Mouse (Mus musculus): ENCODE data around the gene Urb1. TPM values are rescaled to one million over a fixed set of nuclear protein-coding genes. Genes with fewer than 3 reads are reported as not detected.

Urb1 gene
- 8.7 and 9.0 TPM in 2 replicates for polyA plus RNA-seq (2015; fragmentation: Nextera tagmentation; extraction: Ambion mirVana)

- ATAC-seq (replicated peaks; ENCODE audit: low FRiP score): peak; percentile 95
- WGBS: under 1% methylated on average over 47 of the region's 47 CpGs
Observed at GRCm38 (mm10) chr16:90809975-90810715, at the start of gene Urb1. TSS of gene Urb1 (minus strand) at chr16:90810413.

GRCm38 (mm10) chr16:90858206-90858605 is 48.0 kb upstream of the Urb1 start:
- no peak overlapping the region for H3K27ac ChIP-seq
- 0 out of 2 replicates have a peak, but pooled peaks cover 3% of the 10 kb centered on the region for H3K27me3 ChIP-seq
- peaks cover 5% of the 10 kb centered on the region; the same call in 1 of the 2 replicates for H3K4me1 ChIP-seq
- H3K4me2 ChIP-seq: no peak overlapping the region
- WGBS: 51% methylated on average over 4 of the region's 4 CpGs
- H3K36me3 ChIP-seq: no peaks in the 10 kb centered on the region
- ATAC-seq (replicated peaks; ENCODE audit: low FRiP score): no peak
- H3K9ac ChIP-seq: no peak overlapping the region
- no peak overlapping the region for H3K4me3 ChIP-seq (replicated peaks)
- H3K9me3 ChIP-seq (replicated peaks): no peaks in the 10 kb centered on the region

More at GRCm38 (mm10) chr16:90809975-90810715, at the start of gene Urb1:
- peak within 1 kb of the TSS; percentile 91 for H3K4me2 ChIP-seq
- peaks cover 13% of the 10 kb centered on the region; the same call in 1 of the 2 replicates for H3K4me1 ChIP-seq
- H3K27me3 ChIP-seq: no peaks in the 10 kb centered on the region
- peak within 1 kb of the TSS; percentile 96 for H3K4me3 ChIP-seq (replicated peaks)
- H3K9ac ChIP-seq: peak within 1 kb of the TSS; percentile 59
- H3K9me3 ChIP-seq (replicated peaks): no peaks in the 10 kb centered on the region
- H3K36me3 ChIP-seq: peaks cover 1% of the 10 kb centered on the region; the same call in 1 of the 2 replicates
- peak within 1 kb of the TSS; percentile 85 for H3K27ac ChIP-seq

GRCm38 (mm10) chr16:90856552-90857200 is 46.5 kb upstream of the Urb1 start:
- Histone ChIP-seq H3K27me3 (0 out of 2 replicates have a peak, but pooled peaks cover 3% of the 10 kb centered on the region), H3K9ac (no peak overlapping the region), H3K36me3 (no peaks in the 10 kb centered on the region), H3K4me3 (replicated peaks) (no peak overlapping the region), H3K9me3 (replicated peaks) (no peaks in the 10 kb centered on the region), H3K27ac (no peak overlapping the region), H3K4me1 (peaks cover 5% of the 10 kb centered on the region; the same call in 1 of the 2 replicates), H3K4me2 (no peak overlapping the region)
- no peak for ATAC-seq (replicated peaks; ENCODE audit: low FRiP score)
- 90% methylated on average over 6 of the region's 6 CpGs for WGBS

- no peak overlapping the region for H3K4me3 ChIP-seq (replicated peaks)
- WGBS: 65% methylated on average over 11 of the region's 11 CpGs
Observed at GRCm38 (mm10) chr16:90851621-90852334, 41.6 kb upstream of the Urb1 start.

GRCm38 (mm10) chr16:90850881-90851280 is 40.7 kb upstream of the Urb1 start:
- no peak overlapping the region for H3K9ac ChIP-seq
- 0 out of 2 replicates have a peak, but pooled peaks cover 3% of the 10 kb centered on the region for H3K27me3 ChIP-seq
- no peak overlapping the region for H3K4me3 ChIP-seq (replicated peaks)
- no peak overlapping the region for H3K4me2 ChIP-seq
- H3K9me3 ChIP-seq (replicated peaks): no peaks in the 10 kb centered on the region
- ATAC-seq (replicated peaks; ENCODE audit: low FRiP score): no peak
- WGBS: 56% methylated on average over 7 of the region's 7 CpGs
- no peak overlapping the region for H3K27ac ChIP-seq
- H3K4me1 ChIP-seq: peaks cover 21% of the 10 kb centered on the region
- no peaks in the 10 kb centered on the region for H3K36me3 ChIP-seq

More at GRCm38 (mm10) chr16:90851621-90852334, 41.6 kb upstream of the Urb1 start:
- H3K9ac ChIP-seq: no peak overlapping the region
- H3K4me2 ChIP-seq: no peak overlapping the region
- H3K4me1 ChIP-seq: peaks cover 21% of the 10 kb centered on the region
- ATAC-seq (replicated peaks; ENCODE audit: low FRiP score): no peak
- H3K27ac ChIP-seq: no peak overlapping the region
- H3K27me3 ChIP-seq: 0 out of 2 replicates have a peak, but pooled peaks cover 3% of the 10 kb centered on the region
- no peaks in the 10 kb centered on the region for H3K36me3 ChIP-seq
- H3K9me3 ChIP-seq (replicated peaks): no peaks in the 10 kb centered on the region

- no peak overlapping the region for H3K9ac ChIP-seq
- H3K4me2 ChIP-seq: no peak overlapping the region
- H3K4me1 ChIP-seq: peaks cover 22% of the 10 kb centered on the region
- no peaks in the 10 kb centered on the region for H3K9me3 ChIP-seq (replicated peaks)
- no peaks in the 10 kb centered on the region for H3K36me3 ChIP-seq
- no peaks in the 10 kb centered on the region for H3K27me3 ChIP-seq
- 49% methylated on average over 12 of the region's 12 CpGs for WGBS
- no peak for ATAC-seq (replicated peaks; ENCODE audit: low FRiP score)
- H3K4me3 ChIP-seq (replicated peaks): no peak overlapping the region
- H3K27ac ChIP-seq: no peak overlapping the region
Observed at GRCm38 (mm10) chr16:90849262-90849661, 39.0 kb upstream of the Urb1 start.

GRCm38 (mm10) chr16:90848697-90849096 is 38.5 kb upstream of the Urb1 start:
- no peak for ATAC-seq (replicated peaks; ENCODE audit: low FRiP score)
- H3K4me2 ChIP-seq: no peak overlapping the region
- H3K27ac ChIP-seq: no peak overlapping the region
- no peaks in the 10 kb centered on the region for H3K27me3 ChIP-seq
- H3K36me3 ChIP-seq: no peaks in the 10 kb centered on the region
- no peak overlapping the region for H3K4me3 ChIP-seq (replicated peaks)
- H3K9me3 ChIP-seq (replicated peaks): no peaks in the 10 kb centered on the region
- no peak overlapping the region for H3K9ac ChIP-seq
- WGBS: 75% methylated on average over 7 of the region's 7 CpGs
- H3K4me1 ChIP-seq: peaks cover 22% of the 10 kb centered on the region

GRCm38 (mm10) chr16:90845591-90845990 is 35.4 kb upstream of the Urb1 start:
- Histone ChIP-seq H3K4me1 (peaks cover 33% of the 10 kb centered on the region), H3K36me3 (no peaks in the 10 kb centered on the region), H3K9me3 (replicated peaks) (no peaks in the 10 kb centered on the region), H3K4me3 (replicated peaks) (no peak overlapping the region), H3K27me3 (peaks cover 2% of the 10 kb centered on the region; the same call in 1 of the 2 replicates), H3K27ac (no peak overlapping the region), H3K4me2 (no peak overlapping the region), H3K9ac (no peak overlapping the region)
- 0 out of 2 replicates have a peak, but pooled peaks have one; percentile 37 for ATAC-seq (replicated peaks; ENCODE audit: low FRiP score)
- 58% methylated on average over 13 of the region's 13 CpGs for WGBS

- no peak overlapping the region for H3K4me3 ChIP-seq (replicated peaks)
- no peak overlapping the region for H3K27ac ChIP-seq
- WGBS: 85% methylated on average over 6 of the region's 6 CpGs
- peaks cover 33% of the 10 kb centered on the region for H3K4me1 ChIP-seq
- no peaks in the 10 kb centered on the region for H3K9me3 ChIP-seq (replicated peaks)
- ATAC-seq (replicated peaks; ENCODE audit: low FRiP score): no peak
- H3K36me3 ChIP-seq: no peaks in the 10 kb centered on the region
- H3K27me3 ChIP-seq: peaks cover 2% of the 10 kb centered on the region; the same call in 1 of the 2 replicates
- H3K4me2 ChIP-seq: no peak overlapping the region
- no peak overlapping the region for H3K9ac ChIP-seq
Observed at GRCm38 (mm10) chr16:90845038-90845437, 34.8 kb upstream of the Urb1 start.

- H3K27ac ChIP-seq: no peak overlapping the region
- no peaks in the 10 kb centered on the region for H3K36me3 ChIP-seq
- no peak for ATAC-seq (replicated peaks; ENCODE audit: low FRiP score)
- H3K27me3 ChIP-seq: peaks cover 2% of the 10 kb centered on the region; the same call in 1 of the 2 replicates
- WGBS: 64% methylated on average over 9 of the region's 9 CpGs
- no peak overlapping the region for H3K4me2 ChIP-seq
- H3K9ac ChIP-seq: no peak overlapping the region
- no peak overlapping the region for H3K4me3 ChIP-seq (replicated peaks)
- H3K4me1 ChIP-seq: peaks cover 17% of the 10 kb centered on the region; the same call in 1 of the 2 replicates
- H3K9me3 ChIP-seq (replicated peaks): no peaks in the 10 kb centered on the region
Observed at GRCm38 (mm10) chr16:90842164-90842563, 32.0 kb upstream of the Urb1 start.

GRCm38 (mm10) chr16:90837431-90837830 is 27.2 kb upstream of the Urb1 start:
- no peaks in the 10 kb centered on the region for H3K9me3 ChIP-seq (replicated peaks)

More at GRCm38 (mm10) chr16:90837431-90837830, 27.2 kb upstream of the Urb1 start:
- H3K4me3 ChIP-seq (replicated peaks): no peak overlapping the region
- H3K4me2 ChIP-seq: no peak overlapping the region
- H3K27ac ChIP-seq: no peak overlapping the region
- no peaks in the 10 kb centered on the region for H3K36me3 ChIP-seq
- ATAC-seq (replicated peaks; ENCODE audit: low FRiP score): no peak
- no peak overlapping the region for H3K9ac ChIP-seq
- H3K27me3 ChIP-seq: peaks cover 5% of the 10 kb centered on the region
- H3K4me1 ChIP-seq: peaks cover 5% of the 10 kb centered on the region; the same call in 1 of the 2 replicates
- 79% methylated on average over 8 of the region's 8 CpGs for WGBS

Data from kidney, embryonic 15.5 days (tissue).